Mouse (Mus musculus): ENCODE data around the gene Vipas39.
"Not testable (repeated sequence)": the region's sequence is repeated elsewhere in the genome, so short reads cannot be mapped to it uniquely, and the experiment has no call there.

The Vipas39 gene

GRCm38 (mm10) chr12:87266108-87266826, at the start of gene Vipas39, which contains the start of gene Ahsa1:
Gene Vipas39, minus strand, starts transcription at chr12:87266256.
Gene Ahsa1, plus strand, starts transcription at chr12:87266479.
- peak; percentile 96 for DNase-seq (ENCODE audit: low read depth)

- no peak for DNase-seq (ENCODE audit: low read depth)
Measured at GRCm38 (mm10) chr12:87313098-87313497, 47.0 kb upstream of the Vipas39 start.

GRCm38 (mm10) chr12:87306584-87306844, 40.5 kb upstream of the Vipas39 start:
- not testable (repeated sequence) for DNase-seq (ENCODE audit: low read depth)

GRCm38 (mm10) chr12:87305767-87306583, 39.9 kb upstream of the Vipas39 start:
- DNase-seq (ENCODE audit: low read depth), result no peak

- no peak for DNase-seq (ENCODE audit: low read depth)
Measured at GRCm38 (mm10) chr12:87301189-87301588, 35.1 kb upstream of the Vipas39 start.

GRCm38 (mm10) chr12:87300441-87300690, 34.3 kb upstream of the Vipas39 start:
- no peak for DNase-seq (ENCODE audit: low read depth)

GRCm38 (mm10) chr12:87299657-87300440, 33.8 kb upstream of the Vipas39 start, which contains the start of gene Ism2:
Gene Ism2, minus strand, starts transcription at chr12:87299705.
- DNase-seq (ENCODE audit: low read depth), result peak; percentile 6

- peak; percentile 7 for DNase-seq (ENCODE audit: low read depth)
Measured at GRCm38 (mm10) chr12:87299037-87299656, 33.1 kb upstream of the Vipas39 start.

- no peak for DNase-seq (ENCODE audit: low read depth)
Measured at GRCm38 (mm10) chr12:87293934-87294333, 27.9 kb upstream of the Vipas39 start.

- DNase-seq (ENCODE audit: low read depth), result no peak
Measured at GRCm38 (mm10) chr12:87289100-87289499, 23.0 kb upstream of the Vipas39 start.

GRCm38 (mm10) chr12:87284726-87285125, 18.7 kb upstream of the Vipas39 start:
- DNase-seq (ENCODE audit: low read depth), result no peak

GRCm38 (mm10) chr12:87284268-87284667, 18.2 kb upstream of the Vipas39 start:
- no peak for DNase-seq (ENCODE audit: low read depth)

GRCm38 (mm10) chr12:87283706-87284105, 17.6 kb upstream of the Vipas39 start:
- DNase-seq (ENCODE audit: low read depth), result no peak

- no peak for DNase-seq (ENCODE audit: low read depth)
Measured at GRCm38 (mm10) chr12:87282743-87283142, 16.7 kb upstream of the Vipas39 start.

GRCm38 (mm10) chr12:87281766-87282165, 15.7 kb upstream of the Vipas39 start:
- DNase-seq (ENCODE audit: low read depth), result no peak

- DNase-seq (ENCODE audit: low read depth), result no peak
Measured at GRCm38 (mm10) chr12:87279879-87280278, 13.8 kb upstream of the Vipas39 start.

GRCm38 (mm10) chr12:87279350-87279749, 13.3 kb upstream of the Vipas39 start:
- DNase-seq (ENCODE audit: low read depth), result no peak

- DNase-seq (ENCODE audit: low read depth), result no peak
Measured at GRCm38 (mm10) chr12:87278118-87278730, 12.2 kb upstream of the Vipas39 start.

GRCm38 (mm10) chr12:87277251-87277650, 11.2 kb upstream of the Vipas39 start:
- not testable (repeated sequence) for DNase-seq (ENCODE audit: low read depth)

- DNase-seq (ENCODE audit: low read depth), result no peak
Measured at GRCm38 (mm10) chr12:87274853-87275831, 9.1 kb upstream of the Vipas39 start.

GRCm38 (mm10) chr12:87267682-87268081, 1.6 kb upstream of the Vipas39 start:
- DNase-seq (ENCODE audit: low read depth), result peak; percentile 26

Measured in naive thymus-derived CD4-positive, alpha-beta T cell, adult 2 months (primary cell).